Mouse (Mus musculus) ES-Bruce4 (cell line): ENCODE measurements around the gene Scarf2. TPM values are rescaled to one million over a fixed set of nuclear protein-coding genes. Genes with fewer than 3 reads are reported as not detected.

Experiments used
- H3K27ac ChIP-seq: 2 replicates; pipeline ENCODE4 v1.5.1; 2012; ENCODE audit warnings: low read length, inconsistent platforms; ENCODE audit not compliant: insufficient read depth
- H3K27me3 ChIP-seq: 2 replicates; pipeline ENCODE4 v1.6.1; 2012; ENCODE audit warnings: mild to moderate bottlenecking, low read length, inconsistent platforms; ENCODE audit not compliant: control insufficient read depth, poor library complexity, insufficient read depth, severe bottlenecking
- H3K36me3 ChIP-seq: 2 replicates; pipeline ENCODE4 v1.6.1; 2012; ENCODE audit warnings: inconsistent platforms, mild to moderate bottlenecking, low read length, moderate library complexity; ENCODE audit not compliant: control insufficient read depth, poor library complexity, insufficient read depth, severe bottlenecking
- H3K4me1 ChIP-seq: one replicate; pipeline ENCODE4 v1.8.1; 2011; ENCODE audit warnings: low read length; ENCODE audit not compliant: control insufficient read depth, insufficient read depth
- H3K4me3 ChIP-seq: 2 replicates; pipeline ENCODE4 v1.5.1; 2011; ENCODE audit warnings: low read depth, mild to moderate bottlenecking, low read length
- H3K9ac ChIP-seq: 2 replicates; pipeline ENCODE4 v1.6.1; 2012; ENCODE audit warnings: low read depth, mild to moderate bottlenecking, inconsistent platforms; ENCODE audit not compliant: poor library complexity, severe bottlenecking
- H3K9me3 ChIP-seq: replicated peaks from 2 replicates; pipeline ENCODE4 v1.6.1; 2012; ENCODE audit warnings: mild to moderate bottlenecking, low read length, inconsistent platforms; ENCODE audit not compliant: control insufficient read depth, poor library complexity, insufficient read depth, severe bottlenecking
- CTCF ChIP-seq: IDR thresholded peaks from one replicate; pipeline ENCODE4 v1.8.1; 2011; ENCODE audit warnings: low read depth, low read length
- EP300 ChIP-seq: IDR thresholded peaks from 2 replicates; pipeline ENCODE4 v1.6.1; 2011; ENCODE audit warnings: low read depth, low read length; ENCODE audit not compliant: insufficient read depth
- POLR2A ChIP-seq: IDR thresholded peaks from one replicate; pipeline ENCODE4 v1.8.1; 2011; ENCODE audit warnings: low read length; ENCODE audit not compliant: insufficient read depth
- polyA plus RNA-seq: library from polyadenylated mRNA; stranded (reverse); fragments of >200 nt; gene quantifications from 2 replicates; pipeline ENCODE4 v1.2.4, GENCODE M21; 2011; ENCODE audit warnings: low read depth; ENCODE audit not compliant: missing spikeins, insufficient read depth, insufficient read length

The Scarf2 gene
- polyA plus RNA-seq, 1 experiment, result 6.5 TPM

GRCm38 (mm10) chr16:17759813-17760321 lies 37.2 kb upstream of the Scarf2 start:
- peak overlapping the region; percentile 86 for H3K9ac ChIP-seq
- TF ChIP-seq POLR2A (no peak), CTCF (no peak), EP300 (no peak)
- no peaks in the 10 kb centered on the region for H3K27me3 ChIP-seq
- H3K9me3 ChIP-seq, result 0 out of 2 replicates have a peak, but pooled peaks cover 3% of the 10 kb centered on the region
- H3K36me3 ChIP-seq, result no peaks in the 10 kb centered on the region
- peaks cover 3% of the 10 kb centered on the region for H3K4me1 ChIP-seq
- no peak overlapping the region for H3K27ac ChIP-seq
- H3K4me3 ChIP-seq, result peak overlapping the region; percentile 81

- peaks cover 4% of the 10 kb centered on the region for H3K36me3 ChIP-seq
- TF ChIP-seq EP300 (no peak), CTCF (peak; percentile 91)
- peaks cover 3% of the 10 kb centered on the region for H3K4me1 ChIP-seq
- no peak overlapping the region for H3K9ac ChIP-seq
- H3K4me3 ChIP-seq, result no peak overlapping the region
- H3K27me3 ChIP-seq, result no peaks in the 10 kb centered on the region
- no peak overlapping the region for H3K27ac ChIP-seq
- 0 out of 2 replicates have a peak, but pooled peaks cover 2% of the 10 kb centered on the region for H3K9me3 ChIP-seq
Measured at GRCm38 (mm10) chr16:17760657-17761056, 36.4 kb upstream of the Scarf2 start.

GRCm38 (mm10) chr16:17761074-17761473 lies 36.0 kb upstream of the Scarf2 start:
- H3K9ac ChIP-seq, result no peak overlapping the region
- no peak for TF ChIP-seq EP300
- TF ChIP-seq CTCF, result no peak
- TF ChIP-seq POLR2A, result no peak
- peaks cover 9% of the 10 kb centered on the region for H3K36me3 ChIP-seq
- H3K4me1 ChIP-seq, result peaks cover 3% of the 10 kb centered on the region
- no peaks in the 10 kb centered on the region for H3K27me3 ChIP-seq
- no peak overlapping the region for H3K4me3 ChIP-seq
- H3K9me3 ChIP-seq, result no peaks in the 10 kb centered on the region
- H3K27ac ChIP-seq, result no peak overlapping the region

- H3K27ac ChIP-seq, result no peak overlapping the region
- H3K36me3 ChIP-seq, result peaks cover 13% of the 10 kb centered on the region
- H3K27me3 ChIP-seq, result no peaks in the 10 kb centered on the region
- no peak overlapping the region for H3K4me3 ChIP-seq
- H3K9me3 ChIP-seq, result no peaks in the 10 kb centered on the region
- TF ChIP-seq POLR2A (no peak), EP300 (no peak), CTCF (no peak)
- no peaks in the 10 kb centered on the region for H3K4me1 ChIP-seq
- no peak overlapping the region for H3K9ac ChIP-seq
Measured at GRCm38 (mm10) chr16:17764108-17764511, 33.0 kb upstream of the Scarf2 start.

- peaks cover 13% of the 10 kb centered on the region for H3K36me3 ChIP-seq
Measured at GRCm38 (mm10) chr16:17768834-17769233, 28.2 kb upstream of the Scarf2 start.

GRCm38 (mm10) chr16:17771117-17771865 lies 25.8 kb upstream of the Scarf2 start:
- Histone ChIP-seq H3K27me3 (no peaks in the 10 kb centered on the region), H3K9me3 (no peaks in the 10 kb centered on the region), H3K4me1 (no peaks in the 10 kb centered on the region), H3K27ac (no peak overlapping the region), H3K36me3 (peaks cover 6% of the 10 kb centered on the region; the same call in 1 of the 2 replicates), H3K9ac (no peak overlapping the region), H3K4me3 (no peak overlapping the region)
- TF ChIP-seq POLR2A (no peak), CTCF (no peak), EP300 (no peak)

More at GRCm38 (mm10) chr16:17768834-17769233, 28.2 kb upstream of the Scarf2 start:
- no peak for TF ChIP-seq CTCF
- no peak for TF ChIP-seq POLR2A
- no peak for TF ChIP-seq EP300
- Histone ChIP-seq H3K27me3 (no peaks in the 10 kb centered on the region), H3K9me3 (no peaks in the 10 kb centered on the region), H3K4me3 (no peak overlapping the region), H3K9ac (no peak overlapping the region), H3K27ac (no peak overlapping the region), H3K4me1 (no peaks in the 10 kb centered on the region)
